Mouse (Mus musculus): ENCODE data around the gene Gsta3.

Gene Gsta3

GRCm38 (mm10) chr1:21299826-21300225 lies 59.4 kb downstream of the Gsta3 start:
- no peak for DNase-seq (ENCODE audit: low read depth, low spot score)

- DNase-seq (ENCODE audit: low read depth, low spot score), result no peak
Observed at GRCm38 (mm10) chr1:21301686-21302085, 61.3 kb downstream of the Gsta3 start.

DNA sequence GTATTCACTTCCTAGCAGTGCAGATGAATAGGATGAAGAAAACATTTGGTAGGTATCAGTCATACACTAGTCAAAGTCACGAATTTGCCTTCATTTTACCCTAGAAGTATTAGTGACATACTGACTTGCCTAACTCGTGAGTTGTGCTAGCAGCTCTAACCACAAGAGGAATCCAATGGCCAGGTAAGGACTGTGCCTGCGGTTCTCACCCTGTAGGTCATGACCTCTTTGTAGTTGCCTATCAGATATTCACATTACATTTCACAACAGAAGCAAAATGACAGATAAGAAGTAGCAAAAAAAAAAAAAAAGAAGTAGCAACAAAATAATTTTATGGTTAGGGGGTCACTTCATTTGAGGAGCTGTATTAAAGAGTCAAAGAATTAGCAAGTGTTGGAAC lies 63.8 kb downstream of the Gsta3 start:
- no peak for DNase-seq (ENCODE audit: low read depth, low spot score)

GRCm38 (mm10) chr1:21304646-21305045 lies 64.3 kb downstream of the Gsta3 start:
- no peak for DNase-seq (ENCODE audit: low read depth, low spot score)

DNA sequence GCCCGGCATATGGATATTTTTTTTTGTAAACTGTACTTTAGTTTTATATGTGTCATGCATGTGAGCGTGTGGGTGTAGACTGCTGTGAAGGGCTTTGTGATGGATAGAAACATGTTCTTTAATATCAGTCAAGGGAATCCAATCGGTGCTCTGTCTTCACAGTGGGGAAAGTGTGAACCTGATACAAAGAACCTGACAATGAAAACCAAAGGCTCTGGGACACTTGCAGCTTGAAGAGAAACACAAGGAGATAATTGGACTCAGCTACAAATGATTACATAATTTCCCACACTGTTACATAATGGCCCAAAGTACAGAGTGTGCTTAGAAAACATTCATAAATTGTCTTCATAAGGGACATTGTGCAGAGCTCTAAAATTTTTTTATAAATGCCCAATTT lies 65.1 kb downstream of the Gsta3 start:
- DNase-seq (ENCODE audit: low read depth, low spot score), result no peak

DNA sequence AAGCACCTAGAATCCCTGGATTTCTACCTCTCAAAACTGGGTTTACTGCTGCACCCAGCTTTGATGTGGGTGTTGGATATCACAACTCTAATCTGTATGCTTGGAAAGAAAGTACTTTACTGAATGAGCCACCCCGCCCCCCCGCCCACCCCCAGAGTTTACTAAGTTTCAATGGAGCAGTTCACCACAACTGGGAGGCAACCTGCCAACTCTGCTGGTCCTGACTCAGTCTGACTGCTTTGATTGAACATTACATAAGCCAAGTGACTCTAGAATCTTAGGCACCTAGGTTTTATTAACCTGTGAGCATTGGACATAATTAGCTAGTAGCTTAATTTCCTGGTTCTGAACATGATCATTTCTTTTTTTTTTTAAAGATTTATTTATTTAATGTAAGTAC lies 73.9 kb downstream of the Gsta3 start:
- no peak for DNase-seq (ENCODE audit: low read depth, low spot score)

All from brain, embryonic 18.5 days (tissue).